Mouse (Mus musculus) liver, embryonic 14.5 days (tissue): ENCODE results near the gene Oas2.

Source experiments
- CTCF ChIP-seq: IDR thresholded peaks from 2 replicates; pipeline ENCODE4 v1.5.1; 2016; ENCODE audit warnings: antibody characterized with exemption, low read depth, control low read depth
- EP300 ChIP-seq: IDR thresholded peaks from 2 replicates; pipeline ENCODE4 v1.6.1; 2016; ENCODE audit warnings: antibody characterized with exemption, low read depth

- TF ChIP-seq CTCF (peak; percentile 49), EP300 (no peak)
Observed at GRCm38 (mm10) chr5:120781646-120782045, 32.0 kb upstream of the Oas2 start.
